Mouse (Mus musculus) ES-Bruce4 (cell line): ENCODE data around the gene Mydgf.

Source experiments
- CTCF ChIP-seq: IDR thresholded peaks from one replicate; pipeline ENCODE4 v1.8.1; 2011; ENCODE audit warnings: low read depth, low read length
- EP300 ChIP-seq: IDR thresholded peaks from 2 replicates; pipeline ENCODE4 v1.6.1; 2011; ENCODE audit warnings: low read depth, low read length; ENCODE audit not compliant: insufficient read depth
- POLR2A ChIP-seq: IDR thresholded peaks from one replicate; pipeline ENCODE4 v1.8.1; 2011; ENCODE audit warnings: low read length; ENCODE audit not compliant: insufficient read depth

DNA sequence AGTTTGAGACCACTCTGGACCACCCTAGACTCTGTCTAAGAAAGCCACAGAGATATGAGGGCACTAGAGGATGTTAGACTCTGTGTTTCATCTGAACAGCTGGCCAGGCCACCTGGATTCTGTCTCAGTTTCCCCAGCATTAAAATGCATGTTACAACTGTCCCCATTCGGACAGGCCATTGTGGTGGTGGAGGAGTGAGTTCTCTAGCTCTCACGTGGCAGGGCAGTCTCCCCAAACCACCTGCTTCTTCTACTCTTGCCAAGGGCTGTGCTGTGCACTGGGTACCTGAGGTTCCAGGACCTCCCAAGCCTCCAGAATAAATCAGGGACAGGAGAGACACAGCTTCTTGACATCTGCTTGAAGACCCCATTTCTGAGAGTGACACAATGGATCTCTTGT lies 33.8 kb downstream of the Mydgf start:
- TF ChIP-seq CTCF (no peak), POLR2A (no peak), EP300 (no peak)
